Mouse (Mus musculus) C2C12 (cell line): ENCODE data around the gene Arxes1. TPM values are rescaled to one million over a fixed set of nuclear protein-coding genes. Genes with fewer than 3 reads are reported as not detected.

Experiments used
- H3K27me3 ChIP-seq: one replicate; pipeline ENCODE4 v1.6.1; 2011; ENCODE audit not compliant: control insufficient read depth, insufficient read depth, insufficient read length
- H3K36me3 ChIP-seq: one replicate; pipeline ENCODE4 v1.6.1; 2011; ENCODE audit not compliant: control insufficient read depth, insufficient read depth
- H3K4me3 ChIP-seq: one replicate; pipeline ENCODE4 v1.5.1; 2011; ENCODE audit warnings: mild to moderate bottlenecking, control low read depth; ENCODE audit not compliant: poor library complexity, insufficient read depth, severe bottlenecking
- H3K79me2 ChIP-seq: one replicate; pipeline ENCODE4 v1.6.1; 2011; ENCODE audit not compliant: control insufficient read depth, insufficient read depth
- H3K79me3 ChIP-seq: one replicate; pipeline ENCODE4 v1.6.1; 2011; ENCODE audit warnings: low read depth, control low read depth
- H3ac ChIP-seq: one replicate; pipeline ENCODE3; 2011; ENCODE audit warnings: low read depth; ENCODE audit not compliant: control insufficient read depth, insufficient read length
- CEBPB ChIP-seq: IDR thresholded peaks from one replicate; pipeline ENCODE4 v1.6.1; 2011; ENCODE audit warnings: low read depth, mild to moderate bottlenecking, control low read depth, moderate library complexity
- CTCF ChIP-seq: IDR thresholded peaks from one replicate; pipeline ENCODE4 v1.5.1; 2011; ENCODE audit not compliant: control insufficient read depth, insufficient read depth, insufficient read length
- FOSL1 ChIP-seq: IDR thresholded peaks from one replicate; pipeline ENCODE4 v1.8.0; 2011; ENCODE audit warnings: mild to moderate bottlenecking, low read length; ENCODE audit not compliant: poor library complexity, insufficient read depth, severe bottlenecking
- MAX ChIP-seq: IDR thresholded peaks from one replicate; pipeline ENCODE4 v1.6.1; 2011; ENCODE audit warnings: mild to moderate bottlenecking, control low read depth
- MYOD1 ChIP-seq: IDR thresholded peaks from one replicate; pipeline ENCODE4 v1.6.1; 2011; ENCODE audit warnings: low read depth; ENCODE audit not compliant: control insufficient read depth, insufficient read length
- MYOG ChIP-seq: IDR thresholded peaks from one replicate; pipeline ENCODE4 v1.6.1; 2011; ENCODE audit not compliant: control insufficient read depth, insufficient read length; ENCODE audit errors: extremely low read depth
- USF1 ChIP-seq: IDR thresholded peaks from one replicate; pipeline ENCODE4 v1.6.1; 2011; ENCODE audit warnings: low read depth, mild to moderate bottlenecking, control low read depth, moderate library complexity
- polyA plus RNA-seq: library from polyadenylated mRNA; unstranded; fragments of >200 nt; fragmentation: generic; extraction: Trizol; gene quantifications from one replicate; pipeline ENCODE4 v1.2.1, GENCODE M21; 2012; ENCODE audit warnings: missing spikeins

The Arxes1 gene
- polyA plus RNA-seq, 1 experiment: not detected

GRCm38 (mm10) chrX:136007199-136007843, 25.8 kb upstream of the Arxes1 start:
- H3K79me2 ChIP-seq: no peaks in the 10 kb centered on the region
- no peak overlapping the region for H3ac ChIP-seq
- no peak for TF ChIP-seq MYOG
- no peak for TF ChIP-seq FOSL1
- H3K4me3 ChIP-seq: no peak overlapping the region
- H3K79me3 ChIP-seq: no peaks in the 10 kb centered on the region
- no peaks in the 10 kb centered on the region for H3K36me3 ChIP-seq
- H3K27me3 ChIP-seq: no peaks in the 10 kb centered on the region

DNA sequence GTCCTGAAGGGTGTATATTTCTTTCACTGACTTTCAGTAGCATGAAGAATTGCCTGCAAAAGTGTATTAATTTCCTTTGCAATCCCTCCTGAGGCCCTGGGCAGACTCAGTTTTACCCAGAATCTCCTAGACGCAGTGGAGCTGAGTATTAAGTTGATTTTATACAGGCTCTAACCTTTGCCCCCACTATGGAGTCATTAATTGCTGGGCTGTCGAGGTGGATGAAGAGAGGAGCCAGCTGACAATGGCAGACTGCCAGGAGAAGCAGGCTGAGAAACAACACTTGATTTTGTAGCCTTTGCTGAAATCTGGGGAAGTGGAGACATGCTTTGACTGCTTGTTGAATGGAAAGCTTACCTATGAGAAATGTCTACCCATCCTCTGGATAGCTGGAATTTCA, 18.8 kb upstream of the Arxes1 start:
- Histone ChIP-seq H3K79me2 (no peaks in the 10 kb centered on the region), H3ac (no peak overlapping the region), H3K36me3 (no peaks in the 10 kb centered on the region), H3K27me3 (no peaks in the 10 kb centered on the region), H3K79me3 (no peaks in the 10 kb centered on the region), H3K4me3 (no peak overlapping the region)
- TF ChIP-seq MYOG: no peak
- no peak for TF ChIP-seq MYOD1
- no peak for TF ChIP-seq CTCF
- TF ChIP-seq FOSL1: no peak
- TF ChIP-seq USF1: no peak
- TF ChIP-seq CEBPB: no peak
- no peak for TF ChIP-seq MAX

DNA sequence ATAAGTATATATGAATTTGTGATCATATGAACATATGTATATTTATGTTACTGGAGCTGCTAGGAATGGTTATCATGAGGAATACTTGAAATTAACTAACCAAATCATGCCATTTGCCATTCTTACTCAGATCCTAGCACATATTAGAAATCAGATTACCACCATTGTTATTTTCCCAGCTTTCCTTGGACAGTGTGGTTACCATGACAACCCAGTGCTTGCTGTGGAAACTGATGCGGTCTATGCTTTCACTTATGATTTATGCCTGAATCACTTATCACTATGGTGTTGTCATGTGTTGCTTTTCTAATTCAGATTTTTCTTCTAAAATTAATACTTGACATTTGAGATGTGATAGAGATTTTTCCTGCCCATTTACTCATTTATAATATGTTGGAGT, 2.8 kb upstream of the Arxes1 start:
- Histone ChIP-seq H3K36me3 (no peaks in the 10 kb centered on the region), H3K27me3 (no peaks in the 10 kb centered on the region), H3ac (no peak overlapping the region), H3K79me2 (no peaks in the 10 kb centered on the region), H3K79me3 (no peaks in the 10 kb centered on the region), H3K4me3 (no peak overlapping the region)
- TF ChIP-seq MYOD1 (no peak), USF1 (no peak), FOSL1 (no peak), MYOG (no peak), MAX (no peak), CEBPB (no peak), CTCF (no peak)

GRCm38 (mm10) chrX:136043726-136044125, 10.6 kb downstream of the Arxes1 start:
- TF ChIP-seq CEBPB (no peak), CTCF (no peak), USF1 (no peak), MYOD1 (no peak), MAX (no peak), MYOG (no peak)
- H3K79me2 ChIP-seq: no peaks in the 10 kb centered on the region
- H3ac ChIP-seq: no peak overlapping the region
- H3K4me3 ChIP-seq: no peak overlapping the region
- no peaks in the 10 kb centered on the region for H3K79me3 ChIP-seq
- no peaks in the 10 kb centered on the region for H3K27me3 ChIP-seq
- no peaks in the 10 kb centered on the region for H3K36me3 ChIP-seq

- H3K36me3 ChIP-seq: no peaks in the 10 kb centered on the region
- H3ac ChIP-seq: no peak overlapping the region
- no peaks in the 10 kb centered on the region for H3K79me3 ChIP-seq
- no peak overlapping the region for H3K4me3 ChIP-seq
- no peak for TF ChIP-seq MAX
- TF ChIP-seq MYOD1: no peak
- no peak for TF ChIP-seq CEBPB
- no peaks in the 10 kb centered on the region for H3K79me2 ChIP-seq
- no peaks in the 10 kb centered on the region for H3K27me3 ChIP-seq
Measured at GRCm38 (mm10) chrX:136047528-136047927, 14.4 kb downstream of the Arxes1 start.

- Histone ChIP-seq H3K79me2 (no peaks in the 10 kb centered on the region), H3K4me3 (no peak overlapping the region), H3K79me3 (no peaks in the 10 kb centered on the region), H3K27me3 (no peaks in the 10 kb centered on the region), H3ac (no peak overlapping the region), H3K36me3 (no peaks in the 10 kb centered on the region)
- TF ChIP-seq MAX: no peak
- no peak for TF ChIP-seq FOSL1
- no peak for TF ChIP-seq MYOD1
- TF ChIP-seq CTCF: no peak
- no peak for TF ChIP-seq USF1
- TF ChIP-seq CEBPB: no peak
- no peak for TF ChIP-seq MYOG
Measured at GRCm38 (mm10) chrX:136051219-136051618, 18.1 kb downstream of the Arxes1 start.
